Mouse (Mus musculus): ENCODE measurements around the gene Brd1.

Gene Brd1

DNA sequence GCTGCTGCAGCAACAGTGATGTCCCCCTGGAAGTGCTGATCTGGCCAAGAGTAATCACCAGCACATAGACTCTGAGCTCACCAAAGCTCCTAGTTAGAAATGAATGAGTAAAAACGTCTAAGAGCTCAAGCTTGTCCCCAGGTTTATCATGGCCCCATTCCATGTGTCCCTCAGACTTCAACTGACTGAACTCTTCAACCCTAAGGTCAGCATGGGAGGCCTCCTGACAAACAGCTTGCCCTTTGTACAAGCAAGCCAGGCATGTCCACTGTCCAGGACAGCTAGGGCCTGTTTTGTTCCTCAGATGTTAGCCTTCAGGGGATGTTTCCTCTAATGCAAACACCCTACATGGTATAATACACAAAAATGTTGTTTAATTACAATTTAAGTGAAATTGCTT is 29.7 kb downstream of the Brd1 start:
- TF ChIP-seq GATA4 (IDR thresholded peaks at IDR 0.05; ENCODE audit: insufficient replicate concordance, low read length) = no peak

DNA sequence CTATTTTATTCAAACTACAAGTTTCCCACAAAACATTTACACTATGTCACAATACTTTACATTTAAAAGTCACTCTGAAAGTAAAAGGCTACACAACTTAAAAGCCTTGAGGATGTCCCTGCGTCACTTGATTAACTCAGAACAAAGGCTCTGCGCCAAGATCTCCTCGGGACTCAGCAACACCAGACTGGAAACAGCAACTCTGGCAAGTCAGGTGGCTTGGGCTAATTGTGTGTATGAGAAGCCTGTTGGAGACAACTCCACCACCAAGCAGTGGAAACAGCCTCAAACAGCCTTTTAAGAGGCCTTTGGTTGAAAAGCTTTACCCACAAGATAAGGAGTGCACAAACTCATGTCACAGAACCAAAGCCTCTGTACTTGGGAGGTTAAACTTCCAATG is 31.5 kb downstream of the Brd1 start:
- no peak for TF ChIP-seq GATA4 (IDR thresholded peaks at IDR 0.05; ENCODE audit: insufficient replicate concordance, low read length)

DNA sequence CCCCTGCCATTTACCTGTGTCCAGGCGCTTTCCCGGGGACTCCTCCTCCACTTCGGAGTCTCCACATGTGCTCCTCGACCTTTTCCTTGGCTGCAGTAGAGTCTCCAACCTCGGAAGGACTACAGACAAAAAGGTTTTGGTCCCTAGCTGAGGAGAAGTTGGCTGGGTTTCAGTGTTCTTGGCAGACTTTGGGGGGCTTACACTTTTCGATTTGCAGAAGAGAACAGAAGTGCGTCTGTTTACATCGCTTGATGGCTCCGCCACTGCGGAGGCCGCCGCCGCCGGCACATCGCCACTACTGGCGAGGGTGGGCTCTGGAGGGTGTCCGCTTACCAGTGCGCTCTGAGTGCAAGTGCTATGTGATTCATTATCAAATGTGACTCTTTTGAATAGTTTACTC is 33.3 kb downstream of the Brd1 start:
- TF ChIP-seq GATA4 (IDR thresholded peaks at IDR 0.05; ENCODE audit: insufficient replicate concordance, low read length) = no peak

DNA sequence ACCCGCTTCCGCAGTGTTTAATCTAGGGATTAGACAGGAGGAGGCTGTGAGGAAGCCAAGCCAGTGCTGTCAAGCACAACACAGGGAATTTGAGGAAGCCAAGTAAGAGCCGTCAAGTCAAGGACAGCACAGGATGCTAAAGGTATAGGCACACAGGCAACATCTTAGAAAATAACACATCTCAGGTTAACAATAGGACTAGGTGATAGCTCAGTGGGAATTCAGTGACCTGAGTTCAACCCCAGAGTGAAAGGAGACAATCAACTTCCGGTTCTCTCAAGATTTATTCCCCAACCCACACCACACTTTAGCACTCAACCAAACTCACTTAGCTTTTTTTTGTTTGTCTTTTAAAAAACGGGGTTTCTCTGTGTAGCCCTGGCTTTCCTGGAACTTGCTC is 34.5 kb downstream of the Brd1 start:
- no peak for TF ChIP-seq GATA4 (IDR thresholded peaks at IDR 0.05; ENCODE audit: insufficient replicate concordance, low read length)

DNA sequence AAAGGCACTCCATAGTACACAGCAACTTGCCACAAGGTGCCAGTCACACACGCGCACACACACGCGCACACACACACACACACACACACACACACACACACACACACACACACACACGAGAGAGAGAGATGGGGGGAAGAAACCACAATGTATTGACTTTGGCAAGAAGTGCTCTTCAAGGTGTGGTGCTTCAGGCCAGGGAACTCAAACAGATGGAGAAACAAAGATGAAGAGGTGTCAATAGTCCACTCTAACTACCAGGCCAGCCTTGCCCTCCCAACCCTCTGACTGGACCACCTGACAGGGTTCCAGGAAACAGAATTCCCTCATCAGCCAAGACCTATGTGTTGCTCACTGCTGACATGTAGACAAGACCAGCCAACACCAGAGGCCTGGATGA is 36.4 kb downstream of the Brd1 start:
- TF ChIP-seq GATA4 (IDR thresholded peaks at IDR 0.05; ENCODE audit: insufficient replicate concordance, low read length) = no peak

DNA sequence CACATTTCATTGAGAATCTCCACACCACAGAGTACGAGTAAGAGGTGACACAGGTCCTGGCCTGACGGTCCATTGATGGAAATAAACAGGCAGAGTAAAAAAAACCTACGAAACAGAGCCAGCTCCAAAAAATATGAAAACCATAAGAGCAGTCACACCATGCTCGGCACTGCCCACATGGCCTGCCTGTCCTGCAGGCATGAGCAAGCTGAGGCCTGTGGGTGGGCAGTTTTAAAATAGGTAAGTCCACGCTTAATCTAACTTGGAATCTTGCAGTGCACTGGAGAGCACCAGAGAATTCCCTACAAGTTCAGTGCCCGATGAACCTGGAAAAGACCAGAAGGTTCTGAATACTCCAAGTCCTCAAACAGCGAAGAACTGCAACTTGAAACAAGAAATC is 38.0 kb downstream of the Brd1 start:
- no peak for TF ChIP-seq GATA4 (IDR thresholded peaks at IDR 0.05; ENCODE audit: insufficient replicate concordance, low read length)

DNA sequence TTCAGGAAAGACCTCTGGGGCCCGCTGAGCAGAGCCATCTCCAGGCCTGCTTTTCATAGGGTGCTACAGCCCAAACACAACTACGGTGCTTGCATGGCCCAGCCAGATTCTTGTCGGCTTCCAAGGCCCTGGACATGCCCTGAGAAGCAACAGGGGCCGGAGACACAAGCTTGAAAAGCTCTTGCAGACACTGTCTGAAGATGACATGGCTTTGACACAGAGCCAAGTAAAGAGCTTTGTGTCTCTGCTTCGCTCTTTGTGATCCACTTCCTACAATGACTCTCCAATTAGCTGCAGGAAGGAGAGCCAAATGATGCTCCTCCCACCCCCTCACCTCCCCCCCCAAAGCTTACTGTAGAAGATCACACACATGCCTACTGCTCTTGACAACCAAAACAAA is 40.0 kb downstream of the Brd1 start:
- no peak for TF ChIP-seq GATA4 (IDR thresholded peaks at IDR 0.05; ENCODE audit: insufficient replicate concordance, low read length)

DNA sequence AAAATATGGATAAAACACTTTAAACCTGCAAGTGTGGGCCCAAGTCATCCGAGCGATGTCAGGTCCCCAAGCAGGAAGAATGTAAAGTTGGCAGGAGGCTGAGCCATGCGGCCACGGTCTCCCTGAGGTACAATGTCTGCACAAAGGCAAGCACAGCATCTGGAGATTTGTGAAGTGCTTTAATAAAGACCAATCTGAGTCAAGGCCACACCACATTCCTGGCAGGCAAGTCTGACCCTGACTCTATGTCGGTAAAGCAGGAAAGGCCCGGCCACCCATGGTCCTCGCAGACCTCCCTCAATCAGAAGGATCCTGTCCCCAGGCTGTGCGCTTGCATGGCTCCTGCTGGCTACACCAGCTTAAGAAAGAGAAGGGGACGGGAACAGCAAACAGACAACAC is 41.3 kb downstream of the Brd1 start:
- no peak for TF ChIP-seq GATA4 (IDR thresholded peaks at IDR 0.05; ENCODE audit: insufficient replicate concordance, low read length)

DNA sequence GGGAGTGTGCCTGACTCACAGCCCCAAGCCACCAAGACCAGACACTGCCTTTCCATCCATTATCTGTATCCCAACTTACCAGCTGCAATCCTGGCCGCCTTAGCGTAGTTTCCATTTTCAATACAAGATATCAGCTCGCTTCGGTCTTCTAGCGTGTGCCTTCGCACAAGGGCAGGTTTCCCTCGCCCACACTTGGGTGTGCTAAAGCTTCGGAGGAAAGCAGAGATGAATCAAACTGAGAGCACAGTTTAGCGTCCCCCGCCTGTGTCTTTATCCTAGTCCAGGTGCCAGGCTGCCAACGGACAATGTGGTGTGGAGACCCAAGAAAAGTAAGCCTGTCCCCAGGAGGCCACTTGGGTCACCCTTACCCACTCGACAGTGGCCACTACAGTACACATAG is 42.9 kb downstream of the Brd1 start:
- no peak for TF ChIP-seq GATA4 (IDR thresholded peaks at IDR 0.05; ENCODE audit: insufficient replicate concordance, low read length)

DNA sequence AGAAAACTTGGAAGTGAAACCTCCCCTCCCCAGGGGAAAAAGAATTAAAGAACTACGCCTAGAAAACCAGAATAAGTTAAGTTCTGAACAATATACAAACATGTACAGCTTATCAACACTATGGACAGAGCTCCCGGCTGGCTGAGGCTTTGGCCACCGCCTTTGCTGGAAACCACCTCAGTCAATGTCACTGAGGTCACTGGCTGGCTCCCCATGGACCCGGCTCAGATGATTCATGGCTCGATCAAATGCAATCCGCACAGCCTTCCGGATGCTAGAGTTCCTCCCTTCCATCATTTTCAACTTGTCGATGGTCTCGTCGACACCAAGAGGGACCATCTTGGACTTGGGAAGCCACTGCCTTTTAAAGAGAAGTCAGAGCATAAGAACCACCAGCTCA is 45.9 kb downstream of the Brd1 start:
- TF ChIP-seq GATA4 (IDR thresholded peaks at IDR 0.05; ENCODE audit: insufficient replicate concordance, low read length) = no peak

DNA sequence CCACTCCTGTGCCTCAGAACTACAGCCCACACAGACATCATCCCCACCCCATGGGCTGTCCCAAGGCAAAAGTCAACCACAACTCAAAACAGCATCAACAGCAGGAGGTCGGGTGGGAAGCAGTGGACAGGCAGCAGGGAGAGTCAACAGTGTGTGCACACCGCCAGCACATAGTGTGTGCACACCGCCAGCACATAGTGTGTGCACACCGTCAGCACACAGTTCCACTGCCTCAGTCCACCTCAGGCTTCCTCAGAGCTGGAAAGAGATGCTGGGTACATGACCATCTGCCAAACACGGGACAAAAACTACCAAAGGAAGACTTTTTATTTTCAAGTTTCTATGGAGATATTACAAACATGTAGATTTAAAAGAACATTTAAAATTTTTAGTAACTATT is 47.3 kb downstream of the Brd1 start:
- no peak for TF ChIP-seq GATA4 (IDR thresholded peaks at IDR 0.05; ENCODE audit: insufficient replicate concordance, low read length)

DNA sequence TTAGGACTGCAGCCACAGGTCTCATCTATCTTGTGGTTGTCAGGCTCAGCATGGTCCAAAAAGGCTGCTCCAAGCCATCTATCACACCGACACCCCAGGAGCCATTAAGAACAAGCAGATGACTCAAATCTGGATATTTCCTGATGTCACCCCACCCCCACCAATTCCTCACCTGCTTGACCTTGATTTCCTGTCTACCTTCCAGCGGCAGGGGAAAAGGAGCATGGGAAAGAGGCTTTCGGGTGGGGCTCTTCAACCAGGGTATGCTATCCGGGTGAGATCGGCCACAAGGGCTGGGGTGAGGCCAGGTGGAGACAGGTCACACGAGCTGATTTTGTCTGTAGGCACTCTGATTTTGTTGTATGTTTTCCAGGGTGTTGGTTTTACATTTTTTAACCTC is 50.0 kb downstream of the Brd1 start:
- no peak for TF ChIP-seq GATA4 (IDR thresholded peaks at IDR 0.05; ENCODE audit: insufficient replicate concordance, low read length)

DNA sequence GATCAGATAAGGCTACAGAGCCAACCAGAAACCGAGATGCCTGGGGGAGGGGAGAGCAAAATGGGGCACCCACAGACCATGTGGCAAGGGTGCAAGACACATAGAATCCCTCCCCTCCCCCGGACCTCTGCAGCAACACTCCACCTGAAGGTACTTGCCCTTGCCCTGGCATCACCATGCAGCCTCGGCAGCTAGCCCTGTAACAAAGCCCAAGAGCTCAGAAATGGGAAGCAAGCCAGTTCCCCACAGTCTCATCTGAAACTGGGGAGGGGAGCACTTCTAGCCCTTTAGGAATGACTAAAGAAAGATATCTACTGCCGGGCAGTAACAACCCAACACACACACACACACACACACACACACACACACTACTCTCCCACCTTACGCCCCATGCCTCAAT is 53.1 kb downstream of the Brd1 start:
- TF ChIP-seq GATA4 (IDR thresholded peaks at IDR 0.05; ENCODE audit: insufficient replicate concordance, low read length) = no peak

DNA sequence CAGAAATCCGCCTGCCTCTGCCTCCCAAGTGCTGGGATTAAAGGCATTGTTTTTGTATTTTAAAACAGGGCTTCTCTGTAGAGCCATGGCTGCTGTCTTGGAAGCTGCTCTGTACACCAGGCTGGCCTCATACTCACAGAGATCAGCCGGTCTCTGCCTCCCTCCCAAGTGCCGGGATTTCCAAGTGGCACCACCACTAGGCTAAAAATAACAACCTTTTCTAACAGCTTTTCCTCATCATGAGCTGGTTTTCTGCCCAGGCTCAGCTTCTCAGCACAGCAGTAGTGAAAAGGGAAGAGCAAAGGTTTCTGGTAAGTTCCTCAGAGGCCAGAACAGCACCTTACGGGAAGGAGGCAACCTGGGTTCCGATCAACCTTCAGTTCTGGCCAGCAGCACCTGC is 56.5 kb downstream of the Brd1 start:
- TF ChIP-seq GATA4 (IDR thresholded peaks at IDR 0.05; ENCODE audit: insufficient replicate concordance, low read length) = no peak

DNA sequence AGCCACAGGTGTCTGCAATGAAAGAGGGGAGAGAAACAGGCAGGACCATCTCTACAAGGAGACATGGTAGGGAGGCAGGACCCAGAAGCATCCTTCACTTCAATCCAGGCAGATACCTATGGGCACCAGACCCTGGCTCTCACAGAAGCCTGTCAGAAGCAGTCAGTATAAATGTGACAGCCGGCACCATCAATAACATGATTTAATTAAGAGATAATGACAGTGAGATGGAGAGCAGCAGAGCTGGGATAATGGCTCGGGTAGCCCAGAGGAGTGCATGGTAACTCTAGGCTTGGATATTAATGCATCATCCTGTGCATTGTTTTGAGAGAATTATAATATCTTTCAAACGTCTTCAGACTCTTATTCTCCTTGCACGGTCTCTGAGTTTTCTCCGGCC is 58.0 kb downstream of the Brd1 start:
- TF ChIP-seq GATA4 (IDR thresholded peaks at IDR 0.05; ENCODE audit: insufficient replicate concordance, low read length) = no peak

DNA sequence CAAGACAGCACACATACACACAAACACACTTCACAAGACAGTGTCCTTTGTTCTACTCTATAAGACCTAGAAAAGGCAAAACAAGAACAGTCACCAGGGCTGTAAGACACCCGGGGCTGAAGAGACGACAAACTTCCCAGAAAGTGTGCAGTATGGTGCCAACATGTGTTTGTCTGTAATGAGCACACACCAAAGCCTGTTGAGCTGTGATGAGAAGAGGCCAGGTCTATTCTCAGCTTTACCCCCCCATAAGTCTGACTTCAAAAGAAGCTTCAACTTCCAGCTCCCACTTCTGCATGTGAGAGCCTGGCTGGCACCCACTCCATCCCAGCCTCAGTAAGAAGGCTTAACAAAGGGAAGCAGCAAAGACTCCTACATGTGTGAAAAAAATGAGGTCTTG is 65.3 kb downstream of the Brd1 start:
- TF ChIP-seq GATA4 (IDR thresholded peaks at IDR 0.05; ENCODE audit: insufficient replicate concordance, low read length) = no peak

DNA sequence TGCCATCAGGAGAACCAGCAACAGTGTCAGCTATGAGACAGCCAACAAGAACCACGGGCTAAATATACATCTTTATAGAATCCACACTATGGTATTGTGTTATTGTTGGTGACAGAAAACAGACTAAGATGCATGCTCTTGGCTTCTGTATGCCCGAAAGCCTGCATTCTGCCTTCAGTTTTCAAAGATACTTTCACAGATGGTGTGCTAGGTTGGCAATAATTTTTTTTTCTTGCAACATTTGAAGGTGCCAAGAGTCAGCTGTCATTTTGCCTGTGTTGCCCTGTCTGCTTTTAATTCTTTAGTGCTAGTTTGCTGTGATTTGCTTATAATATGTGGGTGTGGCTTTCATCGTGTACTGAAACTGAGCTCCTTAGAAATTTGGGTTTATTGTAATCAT is 66.4 kb downstream of the Brd1 start:
- TF ChIP-seq GATA4 (IDR thresholded peaks at IDR 0.05; ENCODE audit: insufficient replicate concordance, low read length) = no peak

DNA sequence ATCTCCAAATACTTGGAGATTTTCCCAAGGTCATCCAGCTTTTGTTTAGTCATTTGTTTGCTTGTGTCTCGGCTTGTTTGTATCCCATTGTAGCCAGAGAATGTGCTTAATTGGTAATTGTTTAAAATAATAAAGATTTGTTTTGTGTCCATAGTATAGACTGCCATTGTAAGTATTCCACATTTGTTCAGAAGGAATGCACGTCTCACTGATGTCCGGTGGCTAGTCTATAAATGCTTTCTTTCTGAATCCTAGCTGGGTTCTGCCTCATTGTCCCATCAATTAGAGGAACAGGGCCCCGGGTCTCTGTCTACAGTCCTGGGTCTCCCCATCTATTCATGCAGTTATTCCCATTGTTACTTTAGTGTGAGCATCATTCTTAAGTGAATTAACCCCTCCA is 68.2 kb downstream of the Brd1 start:
- TF ChIP-seq GATA4 (IDR thresholded peaks at IDR 0.05; ENCODE audit: insufficient replicate concordance, low read length) = no peak

All from liver, adult (tissue).